Mouse (Mus musculus): Measurements from ENCODE around the gene Gm10188.

DNA sequence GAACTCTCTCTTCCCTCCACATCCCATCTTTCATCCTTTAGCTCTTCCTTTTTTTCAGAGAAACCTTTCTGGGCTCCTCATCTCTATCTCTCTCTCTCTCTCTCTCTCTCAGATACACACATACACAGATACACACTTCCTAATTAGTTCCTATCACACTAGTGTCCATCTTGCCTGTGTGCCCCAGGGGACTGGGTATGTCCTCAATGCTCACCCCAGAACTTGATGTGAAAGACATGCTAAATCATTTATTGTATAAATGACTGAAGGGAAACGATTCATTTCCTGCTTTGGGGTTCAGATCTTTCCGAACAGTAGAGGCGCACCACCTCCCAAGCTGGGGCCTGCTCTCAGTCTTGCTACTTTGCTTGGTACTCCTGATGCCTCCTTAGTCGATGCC is 40.3 kb downstream of the Gm10188 start:
- TF ChIP-seq CTCF (IDR thresholded peaks at IDR 0.05; ENCODE audit: low read depth) (no peak), EP300 (IDR thresholded peaks at IDR 0.05; ENCODE audit: low read depth) (no peak)

All from liver, embryonic 14.5 days (tissue).